Mouse (Mus musculus) liver, embryonic 13.5 days (tissue): Measurements from ENCODE around the gene Kif4. TPM values are rescaled to one million over a fixed set of nuclear protein-coding genes. Genes with fewer than 3 reads are reported as not detected.

ENCODE experiments used
- ATAC-seq: fragments of 200-750 bp; cut with Nextera tagmentation; 2 replicates; pipeline ENCODE4 v1.8.0; 2017; ENCODE audit warnings: low read depth, mild to moderate bottlenecking, moderate number of reproducible peaks, moderate library complexity
- DNase-seq: peaks from one replicate; pipeline ENCODE4 v3.0.0; 2022
- H3K27ac ChIP-seq: fragments of 300-500 bp; sonication (generic); 2 replicates; pipeline ENCODE4 v1.5.1; 2015; ENCODE audit warnings: moderate library complexity, mild to moderate bottlenecking, inconsistent platforms
- H3K27me3 ChIP-seq: fragments of 300-500 bp; sonication (generic); 2 replicates; pipeline ENCODE4 v1.6.1; 2015; ENCODE audit warnings: mild to moderate bottlenecking, inconsistent platforms
- H3K36me3 ChIP-seq: fragments of 300-500 bp; sonication (generic); 2 replicates; pipeline ENCODE4 v1.6.1; 2015; ENCODE audit warnings: mild to moderate bottlenecking, inconsistent platforms
- H3K4me1 ChIP-seq: fragments of 300-500 bp; sonication (generic); replicated peaks from 2 replicates; pipeline ENCODE4 v1.6.1; 2015; ENCODE audit warnings: inconsistent platforms
- H3K4me2 ChIP-seq: fragments of 300-500 bp; sonication (generic); 2 replicates; pipeline ENCODE4 v1.6.1; 2015; ENCODE audit warnings: inconsistent platforms, mild to moderate bottlenecking, moderate library complexity
- H3K4me3 ChIP-seq: fragments of 300-500 bp; sonication (generic); replicated peaks from 2 replicates; pipeline ENCODE4 v1.5.1; 2015; ENCODE audit warnings: mild to moderate bottlenecking, inconsistent platforms
- H3K9ac ChIP-seq: fragments of 300-500 bp; sonication (generic); 2 replicates; pipeline ENCODE4 v1.6.1; 2015; ENCODE audit warnings: mild to moderate bottlenecking, inconsistent platforms
- H3K9me3 ChIP-seq: fragments of 300-500 bp; sonication (generic); replicated peaks from 2 replicates; pipeline ENCODE4 v1.6.1; 2016; ENCODE audit warnings: inconsistent platforms
- WGBS: fragments of 180-500 bp; shearing (Covaris S2); methylation state at CpG from one replicate; pipeline ENCODE4 v1.1.7; 2015; ENCODE audit not compliant: insufficient replicate concordance; 5-methylcytosine and 5-hydroxymethylcytosine counted together
- polyA plus RNA-seq: library from polyadenylated mRNA; unstranded; fragments of >200 nt; fragmentation: Nextera tagmentation; extraction: Ambion mirVana; gene quantifications from 2 replicates; pipeline ENCODE4 v1.2.1, GENCODE M21; 2015

The Kif4 gene
- polyA plus RNA-seq, 1 experiment from 2014 or later: 20.9 TPM

DNA sequence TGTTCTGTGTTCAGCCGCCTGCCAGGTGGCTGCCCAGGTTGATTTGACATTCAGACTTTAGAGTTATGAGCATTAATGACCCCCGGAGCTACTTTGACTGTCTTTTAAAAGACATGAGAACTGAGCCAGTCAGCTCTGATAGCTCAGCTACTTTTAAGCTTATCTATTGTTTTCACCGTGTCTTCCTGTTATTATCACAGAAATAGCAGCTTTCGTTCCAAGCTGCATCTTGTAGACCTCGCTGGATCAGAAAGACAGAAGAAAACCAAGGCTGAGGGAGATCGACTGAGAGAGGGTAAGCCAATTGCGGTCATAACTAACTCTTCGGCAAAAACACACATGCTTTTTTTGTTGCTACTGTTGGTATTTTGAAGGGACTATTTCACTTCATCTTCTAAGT lies 12.9 kb downstream of the Kif4 start:
- no peak for ATAC-seq
- DNase-seq: no peak
- Histone ChIP-seq H3K4me1 (no peaks in the 10 kb centered on the region), H3K27ac (no peak overlapping the region), H3K36me3 (peaks cover 78% of the 10 kb centered on the region), H3K4me2 (no peak overlapping the region), H3K27me3 (no peaks in the 10 kb centered on the region), H3K4me3 (no peak overlapping the region), H3K9ac (no peak overlapping the region), H3K9me3 (no peaks in the 10 kb centered on the region)
- WGBS: 49% methylated on average over 8 of the region's 8 CpGs

DNA sequence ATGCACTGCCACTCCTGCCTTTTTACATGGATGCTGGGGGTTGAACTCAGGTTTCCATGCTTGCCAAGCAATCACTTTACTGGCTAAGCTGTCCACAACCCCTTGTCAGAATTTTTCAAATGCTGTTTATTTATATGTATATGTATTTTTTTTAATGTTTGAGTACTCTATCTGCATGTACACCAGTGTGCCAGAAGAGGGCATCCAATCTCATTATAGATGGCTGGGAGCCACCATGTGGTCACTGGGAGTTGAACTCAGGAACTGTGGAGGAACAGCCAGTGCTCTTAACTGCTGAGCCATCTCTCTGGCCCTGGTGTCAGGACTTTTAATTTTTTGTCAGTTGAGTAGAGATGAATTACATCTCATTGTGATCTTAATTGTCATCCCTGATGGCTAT lies 27.3 kb downstream of the Kif4 start:
- Histone ChIP-seq H3K27me3 (no peaks in the 10 kb centered on the region), H3K9me3 (no peaks in the 10 kb centered on the region), H3K4me2 (no peak overlapping the region), H3K9ac (no peak overlapping the region), H3K36me3 (peaks cover 21% of the 10 kb centered on the region), H3K27ac (no peak overlapping the region), H3K4me1 (no peaks in the 10 kb centered on the region), H3K4me3 (no peak overlapping the region)
- ATAC-seq (no peak), DNase-seq (no peak)

DNA sequence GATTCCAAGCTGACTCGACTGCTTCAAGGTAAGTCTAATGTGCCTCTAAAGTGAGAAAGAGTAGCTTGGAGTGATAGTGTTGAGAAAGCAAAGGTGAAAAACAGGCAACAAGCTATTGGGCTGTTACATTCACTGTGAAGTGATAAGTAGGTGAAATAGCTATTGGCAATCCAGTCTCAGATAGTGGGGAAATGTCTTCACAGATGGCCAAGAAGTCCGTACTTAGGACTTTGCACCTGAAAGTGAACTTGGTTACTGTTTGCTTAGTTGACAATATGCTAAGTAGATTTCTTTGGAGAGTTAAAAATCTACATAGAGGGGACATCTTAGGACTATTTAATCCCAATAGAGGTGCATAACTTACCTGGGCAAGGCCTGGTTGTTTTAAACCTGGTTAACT lies 39.3 kb downstream of the Kif4 start:
- DNase-seq (no peak), ATAC-seq (no peak)
- Histone ChIP-seq H3K4me1 (no peaks in the 10 kb centered on the region), H3K27me3 (0 out of 2 replicates have a peak, but pooled peaks cover 4% of the 10 kb centered on the region), H3K9ac (no peak overlapping the region), H3K4me2 (no peak overlapping the region), H3K27ac (no peak overlapping the region), H3K36me3 (peaks cover 20% of the 10 kb centered on the region), H3K4me3 (no peak overlapping the region), H3K9me3 (no peaks in the 10 kb centered on the region)
- WGBS: 72% methylated on average over 2 of the region's 2 CpGs

DNA sequence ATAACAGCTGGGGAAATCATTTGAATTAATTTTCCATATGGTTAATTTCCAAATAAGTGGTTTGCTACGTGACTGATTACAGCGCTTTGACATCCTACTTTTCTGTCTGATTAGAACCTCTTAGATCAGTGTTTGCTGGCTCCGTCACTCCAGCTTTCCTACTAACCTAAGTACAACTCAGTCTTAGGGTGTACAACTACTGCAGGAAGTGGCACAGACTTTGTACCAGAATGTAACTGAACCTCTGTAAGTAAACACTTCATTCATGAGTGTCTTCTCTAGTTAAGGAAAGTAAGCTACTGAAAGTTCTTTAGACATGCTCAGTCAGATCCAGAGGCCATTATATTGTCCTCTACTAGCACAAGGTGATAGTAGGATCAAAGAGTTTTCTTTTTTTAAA lies 52.7 kb downstream of the Kif4 start:
- H3K27me3 ChIP-seq: no peaks in the 10 kb centered on the region
- H3K4me1 ChIP-seq: no peaks in the 10 kb centered on the region
- H3K9me3 ChIP-seq: no peaks in the 10 kb centered on the region
- WGBS: 90% methylated on average over 3 of the region's 3 CpGs
- H3K4me3 ChIP-seq: no peak overlapping the region
- no peak overlapping the region for H3K4me2 ChIP-seq
- H3K36me3 ChIP-seq: peaks cover 49% of the 10 kb centered on the region
- no peak for DNase-seq
- ATAC-seq: no peak
- H3K9ac ChIP-seq: no peak overlapping the region
- no peak overlapping the region for H3K27ac ChIP-seq

DNA sequence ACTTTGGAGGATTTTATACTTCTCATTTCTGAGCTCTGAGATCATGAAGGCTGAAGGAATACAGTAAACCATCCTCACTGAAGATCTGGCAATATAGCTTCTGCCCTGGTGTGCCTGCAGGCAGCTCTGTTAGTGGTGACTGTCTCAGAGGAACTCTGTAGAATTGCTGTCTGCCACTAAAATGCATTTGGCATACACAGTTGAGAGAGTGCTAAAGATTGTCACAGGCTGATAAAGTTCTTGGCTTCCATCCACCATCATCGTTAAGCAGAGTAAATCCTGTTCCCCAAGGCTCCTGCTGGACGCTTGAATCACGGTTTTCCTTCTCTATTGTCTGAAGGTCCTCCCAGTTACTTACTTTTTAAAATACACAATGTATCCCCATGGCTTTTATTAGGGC lies 61.0 kb downstream of the Kif4 start:
- no peak overlapping the region for H3K27ac ChIP-seq
- 73% methylated on average over 3 of the region's 3 CpGs for WGBS
- H3K9ac ChIP-seq: no peak overlapping the region
- no peaks in the 10 kb centered on the region; the same call in 1 of the 2 replicates for H3K27me3 ChIP-seq
- H3K4me2 ChIP-seq: no peak overlapping the region
- H3K9me3 ChIP-seq: no peaks in the 10 kb centered on the region
- DNase-seq (no peak), ATAC-seq (no peak)
- H3K4me1 ChIP-seq: no peaks in the 10 kb centered on the region
- H3K36me3 ChIP-seq: peaks cover 48% of the 10 kb centered on the region
- H3K4me3 ChIP-seq: no peak overlapping the region

DNA sequence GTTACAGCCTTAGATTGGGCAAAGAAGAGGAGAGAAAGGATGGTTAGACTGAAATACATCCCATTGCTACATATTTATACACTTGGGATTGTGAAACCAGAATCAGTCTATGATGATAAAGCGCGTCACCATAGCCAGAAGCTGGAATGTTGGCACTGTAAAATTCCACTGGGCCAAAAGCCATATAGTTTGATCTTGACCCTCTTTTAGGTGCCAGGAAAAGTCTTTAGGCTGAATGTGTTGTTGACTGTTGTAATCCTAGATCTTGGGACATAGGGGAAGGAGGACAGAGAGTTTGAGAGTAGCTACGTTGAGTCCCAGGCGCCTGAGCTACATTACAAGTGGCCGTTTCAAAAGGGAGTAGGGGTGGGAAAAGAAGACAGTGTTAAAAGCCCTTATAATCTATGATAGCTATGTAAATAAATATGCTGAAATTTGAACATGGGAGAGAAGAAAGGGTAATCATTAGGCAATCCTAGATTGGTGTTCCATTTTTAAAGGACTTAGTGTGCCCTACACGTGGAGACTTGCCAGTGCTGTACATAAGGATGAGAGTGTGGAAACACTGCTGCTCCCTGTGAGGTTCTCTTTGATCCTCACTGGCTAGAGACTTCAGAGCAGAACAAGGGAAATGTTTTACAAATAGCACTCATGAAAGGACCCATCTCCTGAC lies 62.0 kb downstream of the Kif4 start:
- Histone ChIP-seq H3K4me2 (no peak overlapping the region), H3K27me3 (no peaks in the 10 kb centered on the region; the same call in 1 of the 2 replicates), H3K9me3 (no peaks in the 10 kb centered on the region), H3K4me1 (no peaks in the 10 kb centered on the region), H3K4me3 (no peak overlapping the region), H3K36me3 (peaks cover 52% of the 10 kb centered on the region), H3K27ac (no peak overlapping the region), H3K9ac (no peak overlapping the region)
- DNase-seq (no peak), ATAC-seq (no peak)
- 85% methylated on average over 6 of the region's 6 CpGs for WGBS

DNA sequence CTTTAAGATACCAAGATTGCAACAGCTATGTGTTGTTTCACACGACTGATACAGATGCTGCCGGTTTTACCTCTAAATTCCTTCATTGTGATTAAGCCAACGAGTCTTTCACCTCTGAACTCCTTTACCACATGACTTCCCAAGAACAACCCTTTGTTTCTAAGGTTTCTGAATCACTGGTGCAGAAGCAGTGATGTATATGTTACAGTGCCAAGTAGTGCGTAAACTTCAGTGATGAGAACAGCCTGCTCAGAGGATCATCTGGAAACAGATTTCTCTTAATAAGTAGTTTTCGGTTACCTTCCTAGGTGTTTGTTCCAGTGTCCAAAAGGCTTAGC lies 62.5 kb downstream of the Kif4 start:
- Histone ChIP-seq H3K4me1 (no peaks in the 10 kb centered on the region), H3K27ac (no peak overlapping the region), H3K4me3 (no peak overlapping the region), H3K36me3 (peaks cover 52% of the 10 kb centered on the region), H3K9ac (no peak overlapping the region), H3K4me2 (no peak overlapping the region), H3K27me3 (no peaks in the 10 kb centered on the region; the same call in 1 of the 2 replicates), H3K9me3 (no peaks in the 10 kb centered on the region)
- ATAC-seq: no peak
- WGBS: 83% methylated on average over 5 of the region's 5 CpGs
- no peak for DNase-seq

DNA sequence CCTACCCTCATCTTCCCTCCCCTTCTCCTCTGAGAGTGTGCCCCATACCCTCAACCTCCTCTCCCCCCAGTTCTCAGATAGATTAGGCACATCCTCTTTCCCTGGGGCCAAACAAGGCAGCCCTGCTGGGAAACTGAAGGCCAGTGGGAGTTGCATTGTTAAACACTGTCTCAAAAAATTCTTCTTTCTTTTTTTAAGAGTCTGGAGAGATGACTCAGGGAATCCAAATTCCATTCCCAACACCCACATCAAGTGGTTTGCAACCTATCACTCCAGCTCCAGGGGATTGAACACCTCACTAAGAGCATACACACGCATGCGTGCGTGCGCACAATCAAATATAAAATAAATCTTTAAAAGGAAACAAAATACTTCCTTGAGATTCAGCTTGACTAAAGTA lies 71.2 kb downstream of the Kif4 start:
- Histone ChIP-seq H3K9me3 (no peaks in the 10 kb centered on the region), H3K4me3 (no peak overlapping the region), H3K4me1 (no peaks in the 10 kb centered on the region), H3K27me3 (no peaks in the 10 kb centered on the region), H3K36me3 (peaks cover 56% of the 10 kb centered on the region), H3K27ac (no peak overlapping the region), H3K9ac (no peak overlapping the region), H3K4me2 (no peak overlapping the region)
- DNase-seq (no peak), ATAC-seq (no peak)
- WGBS: 94% methylated on average over 4 of the region's 4 CpGs

DNA sequence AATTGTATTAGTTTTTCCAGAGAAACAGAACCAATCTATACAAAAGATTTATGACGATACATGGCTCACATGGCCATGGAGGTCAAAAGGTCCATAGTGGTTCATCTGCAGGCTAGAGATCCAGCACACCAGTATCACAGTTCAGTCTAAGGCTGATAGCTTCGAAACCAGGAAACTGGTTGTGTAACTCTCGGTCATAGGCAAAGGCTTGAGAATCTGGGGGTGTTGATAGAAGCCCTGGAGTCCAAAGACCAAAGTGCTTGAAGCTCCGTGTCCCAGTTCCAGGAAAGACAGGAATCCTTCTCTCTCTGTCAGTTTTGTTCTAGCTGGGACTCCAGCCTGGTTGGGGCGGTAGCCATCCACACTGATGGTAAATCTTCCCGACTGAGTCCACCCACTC lies 82.5 kb downstream of the Kif4 start:
- Histone ChIP-seq H3K9me3 (no peaks in the 10 kb centered on the region), H3K4me2 (no peak overlapping the region), H3K27me3 (no peaks in the 10 kb centered on the region), H3K9ac (no peak overlapping the region), H3K4me1 (no peaks in the 10 kb centered on the region), H3K27ac (no peak overlapping the region), H3K36me3 (peaks cover 56% of the 10 kb centered on the region), H3K4me3 (no peak overlapping the region)
- 77% methylated on average over 6 of the region's 6 CpGs for WGBS
- DNase-seq: no peak
- ATAC-seq: no peak

DNA sequence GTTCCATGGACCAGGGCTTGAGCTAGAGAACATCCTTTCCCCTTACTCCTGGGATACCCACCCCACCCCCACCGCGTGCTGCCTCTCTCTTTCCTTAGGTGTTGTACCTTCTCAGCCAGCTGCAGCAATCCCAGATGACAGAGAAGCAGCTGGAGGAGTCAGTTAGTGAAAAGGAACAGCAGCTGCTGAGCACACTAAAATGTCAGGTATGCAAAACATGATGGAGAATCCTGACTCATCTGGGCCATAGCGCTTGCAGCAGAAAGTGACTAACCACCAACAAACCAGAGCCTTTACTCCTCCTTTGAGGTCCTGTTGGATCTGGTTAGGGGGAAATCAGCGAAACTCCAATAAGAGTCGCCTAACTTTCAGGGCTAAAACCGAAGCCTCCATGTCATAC lies 90.6 kb downstream of the Kif4 start:
- ATAC-seq (no peak), DNase-seq (no peak)
- Histone ChIP-seq H3K27me3 (no peaks in the 10 kb centered on the region), H3K27ac (no peak overlapping the region), H3K36me3 (peaks cover 90% of the 10 kb centered on the region), H3K4me1 (no peaks in the 10 kb centered on the region), H3K4me2 (no peak overlapping the region), H3K9ac (no peak overlapping the region), H3K4me3 (no peak overlapping the region), H3K9me3 (no peaks in the 10 kb centered on the region)
- 80% methylated on average over 6 of the region's 6 CpGs for WGBS

DNA sequence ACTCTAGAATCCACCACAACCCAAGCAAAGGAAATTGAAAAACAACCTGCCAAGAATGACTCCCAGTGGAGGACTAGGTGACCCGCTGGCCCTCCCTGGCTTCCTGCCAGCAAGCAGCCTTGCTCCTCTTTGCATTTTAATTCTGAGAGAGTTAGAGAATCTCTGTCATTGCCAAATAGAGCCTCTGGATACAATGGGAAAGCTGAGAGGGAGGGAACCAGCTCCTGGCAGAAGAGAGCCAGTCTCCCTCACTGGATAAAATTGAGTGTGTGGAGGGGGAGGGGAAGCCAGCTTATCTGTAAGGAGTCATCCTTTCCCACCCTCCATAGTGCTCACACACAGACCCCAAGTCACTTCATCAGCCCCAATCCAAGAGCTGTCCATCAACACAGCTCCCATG lies 103.4 kb downstream of the Kif4 start:
- DNase-seq: no peak
- no peaks in the 10 kb centered on the region for H3K4me1 ChIP-seq
- H3K9me3 ChIP-seq: no peaks in the 10 kb centered on the region
- ATAC-seq: no peak
- peaks cover 34% of the 10 kb centered on the region for H3K36me3 ChIP-seq
- peaks cover 22% of the 10 kb centered on the region for H3K27me3 ChIP-seq
- H3K27ac ChIP-seq: no peak overlapping the region
- WGBS: 78% methylated on average over 1 of the region's 1 CpGs
- no peak overlapping the region for H3K4me2 ChIP-seq
- no peak overlapping the region for H3K4me3 ChIP-seq
- H3K9ac ChIP-seq: no peak overlapping the region

DNA sequence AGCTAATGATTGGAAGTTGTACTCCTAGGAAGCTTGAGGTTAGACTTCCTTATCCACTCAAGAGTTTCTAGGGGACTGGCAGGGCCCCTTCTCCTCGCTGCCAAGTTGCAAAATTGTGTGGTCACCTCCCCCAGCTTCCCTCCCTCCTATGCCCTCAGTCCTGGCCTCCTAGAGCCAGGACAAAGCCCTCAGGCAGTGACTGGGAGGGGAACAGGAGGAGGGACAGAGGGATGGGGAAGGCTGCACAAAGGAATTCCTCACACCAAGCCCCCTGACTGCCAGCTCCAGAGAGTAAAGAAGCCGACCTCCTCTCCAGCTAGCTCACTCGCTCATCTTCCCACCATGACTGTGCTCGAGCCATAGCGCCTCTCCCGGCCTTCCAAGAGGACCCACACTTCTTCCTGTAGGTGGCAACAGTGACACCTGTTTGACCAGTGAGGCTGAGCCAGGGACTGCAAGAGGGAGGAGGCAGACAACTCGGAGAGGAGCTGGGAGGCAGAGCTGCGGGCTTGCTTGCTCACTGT lies 104.2 kb downstream of the Kif4 start, which contains the start of gene Gdpd2:
Gene Gdpd2 (plus strand): TSS at position 209 of the 524 bp plus-strand sequence.
- WGBS: 15% methylated on average over 8 of the region's 8 CpGs
- Histone ChIP-seq H3K36me3 (peaks cover 29% of the 10 kb centered on the region), H3K9me3 (no peaks in the 10 kb centered on the region), H3K27me3 (peaks cover 22% of the 10 kb centered on the region), H3K4me2 (no peak within 1 kb of the TSS), H3K4me3 (no peak within 1 kb of the TSS), H3K4me1 (no peaks in the 10 kb centered on the region), H3K9ac (no peak within 1 kb of the TSS), H3K27ac (no peak within 1 kb of the TSS)
- DNase-seq: no peak
- no peak for ATAC-seq
